Mouse (Mus musculus) layer of hippocampus, adult 18-20 months (tissue): ENCODE results near the gene Zw10. TPM values are rescaled to one million over a fixed set of nuclear protein-coding genes. Genes with fewer than 3 reads are reported as not detected.
A peak's percentile ranks its signal among the peaks of the same experiment; 100 is the strongest.

Source experiments
- DNase-seq, 2 experiments: peaks; one replicate each; pipeline ENCODE4 v3.0.0; 2022; ENCODE audit warnings: low spot score in 2 of 2
- long read RNA-seq: library from polyadenylated mRNA; stranded (forward); transcript quantifications from one replicate; pipeline ENCODE4 v2.0.0, GENCODE M21; 2021
- total RNA-seq, 2 experiments: library from RNA; stranded (reverse); gene quantifications; 2 replicates each; pipeline ENCODE4 v1.2.3; 2021

Zw10 gene
- total RNA-seq: 10 to 100 TPM; 16.8 to 17.0 TPM
- long read RNA-seq, transcript Zw10-201 (16 exons, 2,863 nt): major isoform, 12 of 15 reads
- long read RNA-seq, partial matches to known transcripts: 0 of 15 reads
- long read RNA-seq, other reads (novel, unspliced or antisense): 3 of 15 reads

DNA sequence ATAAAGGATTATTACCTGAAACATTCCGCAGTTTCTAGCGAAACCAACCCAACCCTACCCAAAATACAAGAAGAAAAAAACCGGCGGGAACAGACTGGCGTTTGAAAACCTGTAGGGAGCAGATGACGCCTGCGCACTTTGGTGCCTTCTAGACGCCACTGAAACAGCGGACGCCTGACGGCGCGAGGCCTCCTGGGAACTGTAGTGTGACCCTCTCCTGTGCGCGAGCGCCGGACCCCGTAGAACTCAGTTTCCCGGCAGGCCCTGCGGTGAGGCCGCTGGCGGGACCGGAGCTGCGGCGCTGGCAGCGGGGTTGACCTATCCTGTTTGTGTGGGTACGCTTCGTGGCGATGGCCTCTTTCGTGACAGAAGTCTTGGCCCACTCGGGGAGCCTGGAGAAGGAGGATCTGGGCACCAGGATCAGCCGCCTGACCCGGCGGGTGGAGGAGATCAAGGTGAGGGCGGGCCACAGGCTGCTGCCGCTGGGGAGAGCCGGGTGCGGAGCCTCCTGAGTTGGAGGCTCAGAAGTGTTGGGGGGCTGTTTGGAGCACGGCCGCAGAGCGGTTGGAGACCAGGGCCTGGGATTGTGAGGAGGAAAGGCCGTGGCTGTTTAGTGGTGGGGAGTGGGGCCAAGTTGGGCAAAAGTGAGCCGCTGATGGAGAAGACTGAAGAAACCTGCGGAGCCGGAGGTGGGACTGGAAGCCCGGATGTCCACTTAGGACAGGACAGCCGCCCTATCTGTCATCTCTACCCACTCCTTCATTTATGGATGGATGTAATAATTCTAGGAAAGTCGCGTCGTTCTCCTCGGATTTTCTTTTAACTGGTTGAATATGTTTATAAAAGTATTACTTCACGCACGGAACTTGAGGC is at the start of gene Zw10:
Zw10 (plus strand) TSS at position 281 of the 873 bp plus-strand sequence.
- DNase-seq: peak; percentile 92 to 97

DNA sequence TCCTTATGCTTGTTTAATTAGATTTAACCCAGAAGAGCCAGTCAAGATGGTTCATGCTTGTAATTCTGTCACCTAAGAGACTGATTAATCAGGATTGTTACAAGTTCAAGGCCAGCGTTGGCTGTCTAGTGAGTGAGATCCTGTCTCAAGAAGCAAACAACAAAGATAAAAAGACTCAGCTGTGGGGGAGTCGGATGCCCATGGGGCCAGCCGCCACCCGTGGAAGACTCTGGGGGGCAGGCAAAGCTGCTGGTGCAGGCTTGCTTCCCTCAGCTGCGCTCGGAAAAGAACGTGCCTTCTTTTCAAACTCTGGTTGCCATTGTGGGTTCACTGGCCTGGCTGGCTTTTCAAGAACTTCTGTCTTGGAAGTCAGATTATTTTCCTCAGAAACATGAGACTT is 39.6 kb upstream of the Zw10 start:
- no peak for DNase-seq

DNA sequence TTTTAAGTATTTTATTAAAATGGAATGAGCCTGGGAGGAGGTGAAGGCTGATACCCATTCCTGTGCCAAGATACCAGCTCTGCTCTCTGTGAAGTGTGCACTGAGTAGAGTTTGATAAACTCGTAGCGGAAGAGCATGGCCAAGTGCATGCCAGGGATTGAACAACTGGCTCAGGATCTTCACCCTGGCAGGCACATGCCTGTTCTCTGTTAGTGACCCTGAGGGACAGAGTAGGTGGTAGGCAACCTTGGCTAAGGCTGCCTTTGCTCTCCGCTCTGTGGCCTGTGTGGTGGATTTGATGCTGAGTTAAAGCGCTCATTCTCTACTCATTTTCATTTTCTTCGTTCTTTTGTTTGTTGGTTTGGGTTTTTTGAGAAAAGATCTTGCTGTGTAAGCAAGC is 34.1 kb upstream of the Zw10 start:
- no peak for DNase-seq

DNA sequence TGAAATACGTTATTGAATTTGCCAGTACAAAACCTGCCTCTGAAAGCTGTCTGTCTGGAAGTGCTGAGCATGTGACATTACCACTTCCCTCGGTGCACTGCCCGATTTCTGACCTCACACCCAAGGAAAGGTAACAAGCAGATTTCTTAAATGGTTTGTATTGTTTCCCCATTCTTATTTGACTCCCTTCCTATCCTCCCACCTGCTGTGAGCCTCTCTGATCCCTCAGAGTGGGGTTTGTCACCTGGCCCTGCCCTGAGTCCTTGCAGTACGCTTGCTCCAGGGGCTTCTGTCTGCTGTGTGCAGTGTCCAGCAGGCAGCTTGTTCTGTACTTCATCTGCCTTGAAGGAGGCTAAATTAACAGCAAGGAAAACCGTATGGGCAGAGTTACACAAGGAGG is 31.5 kb upstream of the Zw10 start:
- DNase-seq: no peak

DNA sequence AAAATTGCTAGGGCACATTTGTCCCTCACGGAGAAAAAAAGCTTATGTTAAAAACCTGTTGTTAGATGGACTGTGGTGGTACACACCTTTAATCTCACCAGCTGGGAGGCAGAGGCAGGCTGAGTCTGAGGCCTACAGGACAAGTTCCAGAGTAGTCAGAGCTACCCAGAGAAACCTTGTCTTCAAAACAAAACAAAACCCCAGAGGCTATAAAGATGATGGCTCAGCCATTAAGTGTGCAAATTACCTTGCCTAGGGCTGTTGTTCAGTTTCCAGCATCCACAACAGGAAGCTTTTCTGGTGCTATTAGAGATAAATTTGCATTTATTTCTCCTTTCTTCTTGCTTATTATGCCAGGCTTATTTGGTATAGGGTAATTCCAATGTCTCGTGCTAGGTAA is 30.9 kb upstream of the Zw10 start:
- DNase-seq: no peak

DNA sequence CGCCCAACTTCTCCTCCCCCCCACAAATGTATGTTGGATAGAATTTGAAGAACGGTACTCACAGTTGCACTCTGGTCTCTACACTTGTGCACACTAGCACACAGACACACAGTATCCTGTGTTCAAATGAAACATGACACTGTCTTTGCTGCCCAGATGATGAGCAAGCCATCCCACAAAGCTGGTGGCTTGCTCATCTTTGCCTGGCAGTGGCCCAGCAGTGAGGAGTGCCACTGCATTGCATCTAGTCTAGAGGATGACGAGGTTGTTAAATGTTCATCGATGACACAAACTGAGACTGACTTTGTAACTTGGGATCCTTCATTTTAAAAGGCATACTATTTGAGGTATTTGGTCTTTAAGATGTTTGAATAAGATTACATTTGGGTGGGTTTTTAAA is 20.6 kb upstream of the Zw10 start:
- peak; percentile 23 to 49 for DNase-seq

- DNase-seq: no peak
Measured at GRCm38 (mm10) chr9:49050901-49051300, 4.5 kb upstream of the Zw10 start.

- DNase-seq: peak; percentile 61 to 85
Measured at GRCm38 (mm10) chr9:49051349-49051748, 4.1 kb upstream of the Zw10 start.

DNA sequence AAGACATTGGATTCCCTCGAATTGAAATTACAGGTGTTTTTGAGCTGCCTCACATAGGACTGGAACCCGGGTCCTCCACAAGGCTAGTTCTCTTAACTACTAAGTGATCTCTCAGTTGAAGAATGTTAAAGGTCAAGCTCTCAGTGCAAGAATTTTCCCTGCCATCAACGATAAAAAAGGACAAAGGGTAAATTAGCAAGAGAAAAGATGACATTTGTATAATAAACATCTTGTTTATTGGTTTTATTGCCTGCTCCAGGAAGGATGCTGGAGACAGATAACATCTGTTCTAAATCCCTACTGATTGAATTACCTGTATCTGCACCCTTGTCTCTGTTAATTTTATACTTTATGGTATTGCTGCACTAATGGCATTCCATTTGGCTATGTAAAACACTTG is 1.4 kb upstream of the Zw10 start:
- no peak for DNase-seq

- no peak for DNase-seq
Measured at GRCm38 (mm10) chr9:49076847-49077246, 21.4 kb downstream of the Zw10 start.

GRCm38 (mm10) chr9:49081107-49081506 is 25.7 kb downstream of the Zw10 start, which contains the start of gene Tmprss5:
Gene Tmprss5, plus strand, starts transcription at chr9:49081260.
- peak; percentile 9 to 52 for DNase-seq

GRCm38 (mm10) chr9:49081561-49081960 is 26.1 kb downstream of the Zw10 start:
- peak; percentile 59 to 90 for DNase-seq

DNA sequence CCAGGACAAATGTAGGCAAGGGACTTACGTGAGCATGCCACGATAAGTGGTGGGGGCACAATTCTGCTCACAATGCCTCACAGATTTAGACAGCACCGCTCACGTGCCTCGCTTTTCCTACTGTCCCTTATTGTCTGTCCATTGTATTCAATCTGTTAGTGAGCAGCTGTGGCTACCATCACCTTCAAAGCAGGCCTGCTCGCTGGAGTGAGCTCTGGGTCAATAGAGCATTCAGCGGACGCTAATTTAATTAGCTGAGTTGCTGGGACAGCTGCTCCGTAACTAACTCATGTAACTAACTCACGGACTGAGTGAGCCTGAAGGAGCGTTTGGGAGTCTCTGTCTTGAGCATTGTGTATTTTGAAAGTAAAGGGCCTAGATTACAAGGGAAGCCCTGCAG is 31.9 kb downstream of the Zw10 start:
- no peak for DNase-seq

DNA sequence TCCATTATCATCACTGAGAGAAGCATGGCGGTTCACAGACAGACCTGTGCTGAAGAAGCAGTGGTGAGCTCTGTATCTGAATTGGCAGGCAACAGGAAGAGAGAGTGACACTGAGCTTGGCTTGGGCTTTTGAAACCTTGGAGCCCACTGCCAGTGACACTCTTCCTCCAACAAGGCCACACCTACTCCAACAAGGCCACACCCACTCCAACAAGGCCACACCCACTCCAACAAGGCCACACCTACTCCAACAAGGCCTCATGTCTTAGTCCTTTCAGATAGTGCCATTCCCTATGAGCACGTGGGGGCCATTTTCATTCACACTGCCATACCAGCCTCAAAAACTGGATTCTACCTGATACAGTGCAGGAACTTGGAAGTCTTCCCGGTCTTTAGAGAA is 43.5 kb downstream of the Zw10 start:
- DNase-seq: no peak

- DNase-seq: peak; percentile 8 to 52
Measured at GRCm38 (mm10) chr9:49102328-49102727, 46.9 kb downstream of the Zw10 start.

GRCm38 (mm10) chr9:49109101-49109500 is 53.7 kb downstream of the Zw10 start:
- DNase-seq: no peak

DNA sequence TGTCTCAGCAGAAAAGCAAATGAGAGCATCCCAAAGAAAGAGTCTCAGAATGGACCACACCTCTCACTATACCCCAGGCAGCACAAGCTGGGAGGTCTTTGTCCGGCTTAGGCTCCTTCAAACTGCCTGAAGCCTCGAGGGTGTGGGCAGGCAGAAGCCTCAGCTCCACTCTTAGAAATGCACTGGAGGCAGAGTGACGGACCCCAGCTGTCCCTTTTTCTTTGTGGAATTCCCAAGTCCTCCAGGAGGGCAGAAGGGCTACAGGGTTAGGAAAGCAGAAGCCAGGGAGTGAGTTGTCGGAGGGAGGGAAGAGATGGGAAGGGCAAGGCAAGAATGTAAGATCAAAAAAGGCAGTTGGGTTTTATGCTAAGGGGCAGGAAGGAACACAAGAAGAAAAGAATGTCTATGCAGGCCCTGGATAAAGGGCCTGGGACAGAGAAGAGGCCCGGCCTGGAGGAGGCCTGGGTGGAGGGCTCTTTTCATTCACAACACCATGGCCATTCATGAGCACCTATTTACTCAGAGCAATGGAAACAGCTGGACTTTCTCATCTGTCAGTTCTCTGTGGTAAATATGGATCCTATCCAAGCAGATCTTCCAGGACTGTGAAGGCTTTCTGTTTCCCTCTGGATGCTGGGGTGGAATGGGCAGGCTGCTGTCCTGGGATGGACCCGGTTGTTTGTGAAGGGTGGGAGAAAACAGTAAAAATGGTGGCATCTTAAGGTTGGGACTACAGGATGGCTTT is 55.2 kb downstream of the Zw10 start:
- DNase-seq: no peak

GRCm38 (mm10) chr9:49111296-49111695 is 55.9 kb downstream of the Zw10 start:
- DNase-seq: no peak

GRCm38 (mm10) chr9:49118271-49118825 is 62.9 kb downstream of the Zw10 start:
- DNase-seq: no peak

DNA sequence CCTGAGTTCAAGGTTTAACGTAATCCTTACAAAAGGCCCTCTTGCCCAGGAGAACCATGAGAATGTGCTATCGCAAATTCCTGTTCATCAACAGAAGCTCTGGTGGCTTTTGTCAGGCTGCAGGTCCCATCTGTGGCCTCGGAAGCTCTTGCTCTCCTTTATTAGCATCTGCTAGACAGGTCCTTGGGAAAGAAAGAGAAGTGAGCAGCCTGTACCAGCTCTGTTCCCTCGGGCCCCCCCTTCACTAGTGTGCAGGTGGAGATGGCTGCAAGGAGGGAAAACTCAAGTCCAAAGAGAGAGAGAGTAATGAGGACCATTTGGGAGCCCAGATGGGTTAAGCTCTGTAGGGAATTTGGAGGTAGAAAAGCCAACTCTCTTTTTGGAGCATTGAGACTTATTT is 64.3 kb downstream of the Zw10 start:
- no peak for DNase-seq

DNA sequence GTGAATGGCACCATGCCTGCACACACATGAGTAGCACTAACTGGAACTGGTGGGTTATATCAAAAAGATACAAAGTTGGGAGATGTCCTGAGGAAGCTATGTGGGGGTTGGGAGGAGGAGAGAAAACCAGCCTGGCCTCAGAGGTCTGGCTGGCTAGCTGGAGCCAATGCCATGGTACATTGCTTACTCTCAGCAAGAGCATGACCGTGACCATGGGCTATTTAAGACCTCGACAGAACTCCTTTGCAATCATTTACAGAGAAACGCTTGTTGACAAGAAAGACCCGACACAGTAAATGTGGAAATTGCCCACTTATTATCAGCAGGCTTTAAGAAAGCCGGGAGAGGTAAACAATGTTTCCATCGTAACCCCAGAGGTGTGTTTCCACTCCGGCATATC is 70.3 kb downstream of the Zw10 start:
- no peak for DNase-seq
